Comparison of ENCODE assay signal across 1 mouse cellular context in the genomic region with DNA sequence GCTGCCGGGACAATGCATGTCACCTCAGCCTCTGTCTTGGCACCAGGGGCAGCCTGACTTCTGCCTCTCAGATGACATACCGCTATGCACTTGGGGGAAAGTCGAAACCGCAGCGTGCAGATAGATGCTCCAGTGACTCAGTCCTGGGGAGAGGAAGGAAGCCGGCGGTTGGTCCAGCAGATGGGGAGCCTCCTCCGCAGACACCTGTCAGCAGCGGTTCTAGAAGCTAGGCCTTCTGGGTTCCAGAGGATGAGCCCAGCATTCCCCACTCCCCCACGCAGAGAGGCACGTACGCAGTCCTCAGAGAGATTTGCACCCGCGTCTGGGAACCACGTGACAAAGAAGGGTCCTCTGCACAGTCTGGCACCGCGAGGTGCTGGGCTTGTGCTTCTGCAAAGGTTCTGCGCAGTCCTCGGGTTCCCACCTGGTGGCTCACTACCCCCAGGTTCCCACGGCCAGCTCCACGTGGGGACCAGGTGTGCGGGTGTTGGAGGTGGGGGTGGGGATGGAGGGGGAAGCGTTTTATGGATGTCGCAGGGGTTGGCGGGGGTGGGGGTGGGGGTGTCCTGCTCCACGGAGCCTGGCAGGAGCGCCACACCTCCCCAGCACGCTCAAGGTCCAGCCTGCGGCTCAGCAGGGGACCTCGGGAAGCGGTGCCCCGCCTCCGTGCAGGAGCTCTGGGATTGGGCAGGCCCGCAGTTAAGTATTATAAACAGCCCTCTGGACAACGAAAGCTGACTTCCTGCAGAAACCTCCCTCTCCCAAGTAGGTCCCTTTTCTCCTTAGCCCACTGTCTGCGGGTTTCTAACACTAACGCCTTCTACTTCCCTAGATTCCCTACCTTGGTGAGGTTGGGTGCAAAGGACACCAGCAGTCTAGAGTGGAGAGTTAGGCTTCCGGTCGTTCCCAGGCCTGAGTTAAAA.
TF ChIP-seq lines count a peak whose summit lies in the region.

No protein-coding gene starts in this region.

TF ChIP-seq in MEL, 35 proteins besides CTCF, POLR2A, EP300 and RAD21 (continued from another document):
- TF ChIP-seq TBP (IDR thresholded peaks at IDR 0.05; ENCODE audit: low read depth, low read length): peak; percentile 57
- TF ChIP-seq NELFE (IDR thresholded peaks at IDR 0.05; ENCODE audit: low read depth, low read length): no peak
- TF ChIP-seq MAZ (IDR thresholded peaks at IDR 0.05; ENCODE audit: low read depth, low read length): no peak
- TF ChIP-seq NRF1 (IDR thresholded peaks at IDR 0.05; ENCODE audit: insufficient read depth, low read depth, low read length, poor library complexity, severe bottlenecking): no peak
- peak; percentile 67 for TF ChIP-seq SIN3A (IDR thresholded peaks at IDR 0.05; ENCODE audit: low read length)
- no peak for TF ChIP-seq ZMIZ1 (IDR thresholded peaks at IDR 0.05; ENCODE audit: low read depth, low read length)
- no peak for TF ChIP-seq MAFK (IDR thresholded peaks at IDR 0.05; ENCODE audit: borderline replicate concordance, low read depth, low read length)
- TF ChIP-seq JUND (IDR thresholded peaks at IDR 0.05; ENCODE audit: low read depth, low read length): peak; percentile 56; the same call in 1 of the 2 replicates
- TF ChIP-seq MAX (IDR thresholded peaks at IDR 0.05; ENCODE audit: low read length): peak; percentile 81
- TF ChIP-seq MXI1 (IDR thresholded peaks at IDR 0.05; ENCODE audit: low read depth, low read length): peak; percentile 51
- peak; percentile 84 for TF ChIP-seq USF1 (IDR thresholded peaks at IDR 0.05; ENCODE audit: low read depth, low read length)
- no peak for TF ChIP-seq POLR2AphosphoS2 (IDR thresholded peaks at IDR 0.05; ENCODE audit: low read length)
- TF ChIP-seq CHD2 (IDR thresholded peaks at IDR 0.05; ENCODE audit: low read length): peak; percentile 13; the same call in 1 of the 2 replicates
- peak; percentile 57; the same call in 1 of the 2 replicates for TF ChIP-seq MYB (IDR thresholded peaks at IDR 0.05; ENCODE audit: low read depth, low read length)
